Mouse (Mus musculus) G1E (cell line): ENCODE data around the gene Mdc1.

Experiments
- CTCF ChIP-seq: IDR thresholded peaks from 2 replicates; pipeline ENCODE4 v1.5.1; 2012; ENCODE audit warnings: low read depth, low read length, inconsistent platforms, mixed read lengths
- POLR2AphosphoS5 ChIP-seq: IDR thresholded peaks from 2 replicates; pipeline ENCODE4 v1.6.1; 2012; ENCODE audit warnings: low read depth, low read length, inconsistent platforms; ENCODE audit not compliant: insufficient replicate concordance

DNA sequence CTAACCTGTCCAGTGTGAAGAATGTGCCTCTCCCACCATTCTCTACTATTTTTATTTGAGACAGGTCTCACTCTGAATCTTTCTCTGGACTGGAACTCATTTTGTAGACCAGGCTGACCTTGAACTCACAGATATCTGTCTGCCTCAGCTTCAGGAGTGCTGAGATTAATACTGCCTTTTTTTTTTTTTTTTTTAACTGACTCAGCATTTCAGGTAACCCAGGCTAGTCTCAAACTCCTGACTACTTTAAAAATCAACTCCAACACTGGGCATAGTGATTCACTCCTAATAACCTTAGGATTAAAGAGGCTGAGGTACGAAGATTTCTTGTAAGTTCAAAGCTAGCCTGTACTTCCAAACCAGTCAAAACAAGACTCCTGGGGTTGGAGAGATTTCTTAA, 64.3 kb downstream of the Mdc1 start:
- no peak for TF ChIP-seq CTCF
- TF ChIP-seq POLR2AphosphoS5: no peak
